Mouse (Mus musculus): Measurements from ENCODE around the gene Gm10260.

GRCm38 (mm10) chr13:97782063-97782462, 21.6 kb upstream of the Gm10260 start:
- TF ChIP-seq CTCF (IDR thresholded peaks at IDR 0.05; ENCODE audit: insufficient read depth, low read length) (no peak), POLR2A (IDR thresholded peaks at IDR 0.05; ENCODE audit: borderline replicate concordance, extremely low read depth, low read depth, low read length) (no peak)
